Mouse (Mus musculus): Measurements from ENCODE around the gene Aicda. TPM values are rescaled to one million over a fixed set of nuclear protein-coding genes. Genes with fewer than 3 reads are reported as not detected.
A peak's percentile ranks its signal among the peaks of the same experiment; 100 is the strongest.

The Aicda gene
- total and polyA plus RNA-seq, 2 experiments from 2014 or later = 1.3 to 3.1 TPM

GRCm38 (mm10) chr6:122579086-122579485 lies 25.5 kb downstream of the Aicda start:
- no peaks in the 10 kb centered on the region for H3K9me3 ChIP-seq (ENCODE audit: low read length)

GRCm38 (mm10) chr6:122591027-122591758 lies 37.6 kb downstream of the Aicda start:
- WGBS = 87% methylated on average over 13 of the region's 13 CpGs
- no peak for DNase-seq
- Histone ChIP-seq H3K9ac (no peak overlapping the region), H3K9me3 (ENCODE audit: low read length) (no peaks in the 10 kb centered on the region), H3K4me2 (ENCODE audit: low read depth) (no peak overlapping the region), H3K4me1 (ENCODE audit: insufficient read depth) (no peaks in the 10 kb centered on the region), H3K4me3 (ENCODE audit: low read depth, low read length) (no peak overlapping the region), H3K27me3 (ENCODE audit: insufficient read depth, low read length) (no peaks in the 10 kb centered on the region), H3K27ac (ENCODE audit: low read depth, low read length) (no peak overlapping the region), H3K36me3 (ENCODE audit: insufficient read depth) (no peaks in the 10 kb centered on the region)
- ATAC-seq = no peak
- TF ChIP-seq CTCF (IDR thresholded peaks at IDR 0.05; ENCODE audit: low read depth) = no peak

More at GRCm38 (mm10) chr6:122579086-122579485, 25.5 kb downstream of the Aicda start:
- ATAC-seq = no peak
- Histone ChIP-seq H3K27ac (ENCODE audit: low read depth, low read length) (no peak overlapping the region), H3K27me3 (ENCODE audit: insufficient read depth, low read length) (no peaks in the 10 kb centered on the region), H3K36me3 (ENCODE audit: insufficient read depth) (no peaks in the 10 kb centered on the region), H3K9ac (no peak overlapping the region), H3K4me1 (ENCODE audit: insufficient read depth) (no peaks in the 10 kb centered on the region), H3K4me3 (ENCODE audit: low read depth, low read length) (no peak overlapping the region), H3K4me2 (ENCODE audit: low read depth) (no peak overlapping the region)
- no peak for DNase-seq
- 79% methylated on average over 1 of the region's 1 CpGs for WGBS
- no peak for TF ChIP-seq CTCF (IDR thresholded peaks at IDR 0.05; ENCODE audit: low read depth)

DNA sequence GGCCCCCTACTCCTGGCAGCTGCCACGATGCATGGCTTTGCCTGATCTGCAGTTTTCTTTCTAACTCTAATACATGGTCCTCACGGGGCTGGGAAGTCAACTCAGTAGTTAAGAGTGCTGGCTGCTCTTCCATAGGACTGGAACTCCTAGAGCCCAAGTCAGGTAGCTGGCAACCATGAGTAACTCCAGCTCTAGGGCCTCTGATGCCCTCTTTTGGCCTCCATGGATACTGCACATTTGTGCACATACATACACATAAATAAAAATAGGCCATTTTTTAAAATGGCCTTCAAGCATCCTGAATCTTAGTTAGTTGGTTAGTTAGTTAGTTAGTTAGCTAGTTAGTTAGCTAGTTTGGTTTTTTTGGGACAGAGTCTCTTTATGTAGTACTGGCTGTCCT lies 39.3 kb downstream of the Aicda start:
- no peak overlapping the region for H3K9ac ChIP-seq
- no peak for ATAC-seq
- no peak overlapping the region for H3K4me2 ChIP-seq (ENCODE audit: low read depth)
- H3K27ac ChIP-seq (ENCODE audit: low read depth, low read length) = no peak overlapping the region
- no peak for DNase-seq
- WGBS = 96% methylated on average over 2 of the region's 2 CpGs
- no peaks in the 10 kb centered on the region for H3K27me3 ChIP-seq (ENCODE audit: insufficient read depth, low read length)
- H3K4me1 ChIP-seq (ENCODE audit: insufficient read depth) = no peaks in the 10 kb centered on the region
- TF ChIP-seq CTCF (IDR thresholded peaks at IDR 0.05; ENCODE audit: low read depth) = no peak
- H3K9me3 ChIP-seq (ENCODE audit: low read length) = no peaks in the 10 kb centered on the region
- H3K36me3 ChIP-seq (ENCODE audit: insufficient read depth) = no peaks in the 10 kb centered on the region
- no peak overlapping the region for H3K4me3 ChIP-seq (ENCODE audit: low read depth, low read length)

DNA sequence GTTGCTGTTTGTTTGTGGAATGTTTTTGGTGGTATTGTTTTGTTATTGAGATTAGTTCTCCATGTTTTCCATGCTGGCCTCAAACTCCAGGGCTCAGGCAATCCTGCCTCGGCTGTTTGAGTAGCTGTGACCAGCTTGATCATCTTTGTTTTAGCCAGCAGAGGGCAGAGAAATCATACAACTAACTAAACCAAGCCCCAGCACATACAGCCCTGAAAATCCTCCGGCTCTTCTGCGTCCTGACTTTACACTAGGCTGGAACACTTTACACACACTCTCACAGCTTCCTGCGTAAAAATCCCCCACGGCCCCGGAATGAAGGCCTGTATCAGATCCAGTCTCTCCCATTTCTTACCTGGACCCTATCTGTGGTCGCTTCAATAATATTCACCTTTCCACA lies 42.0 kb downstream of the Aicda start:
- H3K27me3 ChIP-seq (ENCODE audit: insufficient read depth, low read length) = no peaks in the 10 kb centered on the region

DNA sequence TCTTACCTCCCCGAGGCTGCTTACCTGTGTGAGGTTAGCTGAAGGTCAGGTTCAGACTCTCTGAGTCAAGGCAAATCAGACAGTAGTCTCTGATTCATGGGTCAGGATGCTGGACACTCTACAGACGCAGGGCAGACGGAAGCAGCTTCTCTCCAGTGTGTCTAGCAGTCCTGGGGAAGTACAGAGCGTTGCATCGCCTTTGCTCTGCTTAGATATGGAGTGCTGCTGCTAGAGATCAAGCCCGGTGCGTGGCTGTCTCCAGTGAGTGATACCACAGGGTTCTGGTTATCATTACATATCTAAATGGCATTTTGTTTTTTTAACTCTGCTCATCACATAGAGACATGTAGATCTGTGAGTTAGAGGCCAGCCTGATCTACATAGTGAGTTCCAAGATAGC lies 43.0 kb downstream of the Aicda start:
- DNase-seq = no peak
- no peak for ATAC-seq
- Histone ChIP-seq H3K27ac (ENCODE audit: low read depth, low read length) (no peak overlapping the region), H3K36me3 (ENCODE audit: insufficient read depth) (no peaks in the 10 kb centered on the region), H3K4me3 (ENCODE audit: low read depth, low read length) (no peak overlapping the region), H3K9me3 (ENCODE audit: low read length) (no peaks in the 10 kb centered on the region), H3K4me2 (ENCODE audit: low read depth) (no peak overlapping the region), H3K27me3 (ENCODE audit: insufficient read depth, low read length) (no peaks in the 10 kb centered on the region), H3K4me1 (ENCODE audit: insufficient read depth) (no peaks in the 10 kb centered on the region), H3K9ac (no peak overlapping the region)
- no peak for TF ChIP-seq CTCF (IDR thresholded peaks at IDR 0.05; ENCODE audit: low read depth)
- WGBS = 86% methylated on average over 7 of the region's 7 CpGs

More for the DNA sequence above, 42.0 kb downstream of the Aicda start:
- ATAC-seq (peak; percentile 76), DNase-seq (peak; percentile 51)
- H3K9ac ChIP-seq = no peak overlapping the region
- H3K4me2 ChIP-seq (ENCODE audit: low read depth) = no peak overlapping the region
- peak; percentile 47 for TF ChIP-seq CTCF (IDR thresholded peaks at IDR 0.05; ENCODE audit: low read depth)
- H3K4me3 ChIP-seq (ENCODE audit: low read depth, low read length) = no peak overlapping the region
- no peaks in the 10 kb centered on the region for H3K9me3 ChIP-seq (ENCODE audit: low read length)
- no peak overlapping the region for H3K27ac ChIP-seq (ENCODE audit: low read depth, low read length)
- no peaks in the 10 kb centered on the region for H3K4me1 ChIP-seq (ENCODE audit: insufficient read depth)
- WGBS = 30% methylated on average over 7 of the region's 7 CpGs
- no peaks in the 10 kb centered on the region for H3K36me3 ChIP-seq (ENCODE audit: insufficient read depth)

GRCm38 (mm10) chr6:122598014-122598413 lies 44.4 kb downstream of the Aicda start:
- ATAC-seq (no peak), DNase-seq (no peak)
- H3K9me3 ChIP-seq (ENCODE audit: low read length) = no peaks in the 10 kb centered on the region
- H3K9ac ChIP-seq = no peak overlapping the region
- TF ChIP-seq CTCF (IDR thresholded peaks at IDR 0.05; ENCODE audit: low read depth) = no peak
- H3K4me1 ChIP-seq (ENCODE audit: insufficient read depth) = no peaks in the 10 kb centered on the region
- H3K27me3 ChIP-seq (ENCODE audit: insufficient read depth, low read length) = no peaks in the 10 kb centered on the region
- no peak overlapping the region for H3K27ac ChIP-seq (ENCODE audit: low read depth, low read length)
- WGBS = 85% methylated on average over 4 of the region's 4 CpGs
- H3K4me3 ChIP-seq (ENCODE audit: low read depth, low read length) = no peak overlapping the region
- H3K4me2 ChIP-seq (ENCODE audit: low read depth) = no peak overlapping the region
- no peaks in the 10 kb centered on the region for H3K36me3 ChIP-seq (ENCODE audit: insufficient read depth)

DNA sequence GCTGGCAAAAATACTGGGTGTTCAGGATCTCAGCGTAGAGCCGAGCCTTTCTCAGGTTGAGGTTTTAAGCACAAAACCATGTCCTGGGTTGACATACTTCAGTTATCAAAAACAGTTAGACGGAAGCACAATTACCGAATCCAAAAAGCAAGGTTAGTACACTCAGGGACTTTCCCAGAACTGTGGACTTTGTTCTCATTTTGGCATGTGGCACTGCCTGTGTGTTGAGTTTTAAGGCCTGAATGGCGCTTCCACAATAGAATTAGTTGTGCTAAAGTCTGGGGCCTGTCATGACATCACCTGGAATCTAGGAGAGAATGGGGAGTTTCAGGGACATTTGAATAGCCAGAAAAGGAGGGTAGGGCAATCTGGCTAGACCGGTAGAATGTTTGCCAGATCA lies 44.8 kb downstream of the Aicda start:
- no peaks in the 10 kb centered on the region for H3K36me3 ChIP-seq (ENCODE audit: insufficient read depth)
- DNase-seq (no peak), ATAC-seq (no peak)
- H3K9me3 ChIP-seq (ENCODE audit: low read length) = no peaks in the 10 kb centered on the region
- H3K4me1 ChIP-seq (ENCODE audit: insufficient read depth) = no peaks in the 10 kb centered on the region
- no peak overlapping the region for H3K4me3 ChIP-seq (ENCODE audit: low read depth, low read length)
- TF ChIP-seq CTCF (IDR thresholded peaks at IDR 0.05; ENCODE audit: low read depth) = no peak
- H3K27me3 ChIP-seq (ENCODE audit: insufficient read depth, low read length) = no peaks in the 10 kb centered on the region
- H3K9ac ChIP-seq = no peak overlapping the region
- no peak overlapping the region for H3K27ac ChIP-seq (ENCODE audit: low read depth, low read length)
- no peak overlapping the region for H3K4me2 ChIP-seq (ENCODE audit: low read depth)
- WGBS = 35% methylated on average over 6 of the region's 6 CpGs
